Mouse (Mus musculus) spleen, adult 10 weeks (tissue): Measurements from ENCODE around the gene Rexo4. TPM values are rescaled to one million over a fixed set of nuclear protein-coding genes. Genes with fewer than 3 reads are reported as not detected.

Experiments
- polyA plus RNA-seq: library from polyadenylated mRNA; stranded (reverse); fragments of 350-450 nt; fragmentation: Illumina TruSeq; extraction: RNeasy Lipid Tissue Mini Kit (QIAGEN cat#74804); gene quantifications from one replicate; pipeline ENCODE4 v1.2.3, GENCODE M21; 2015; ENCODE audit warnings: low replicate concordance; ENCODE audit not compliant: insufficient read depth

Rexo4 gene
- polyA plus RNA-seq = 108 TPM

GRCm38 (mm10) chr2:26963923-26964723 lies at the start of gene Rexo4:
TSS of gene Rexo4 (minus strand) at chr2:26964386.

DNA sequence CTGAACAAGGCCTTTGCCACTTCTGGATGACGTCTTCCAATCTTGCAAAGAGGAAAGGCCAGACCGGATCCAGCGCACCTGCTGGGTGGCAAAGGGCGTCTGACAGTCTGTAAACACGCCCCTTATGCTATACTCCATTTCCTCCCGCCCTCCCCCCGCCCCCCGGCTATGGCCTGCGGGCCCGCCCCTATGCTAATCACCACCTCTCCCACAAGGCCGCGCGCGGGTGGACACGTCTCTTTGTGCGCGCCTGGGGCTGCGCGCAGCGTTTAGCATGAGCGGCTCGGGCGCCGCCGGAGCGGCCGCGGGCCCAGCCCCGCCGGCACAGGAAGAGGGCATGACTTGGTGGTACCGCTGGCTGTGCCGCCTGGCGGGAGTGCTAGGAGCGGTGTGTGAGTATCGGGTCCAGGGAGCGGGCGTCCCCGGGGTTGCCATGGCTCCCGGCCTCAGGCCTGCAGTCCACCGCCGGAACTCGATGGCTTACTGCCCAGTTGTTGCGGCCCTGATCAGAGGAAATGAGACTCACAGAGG lies 45.6 kb upstream of the Rexo4 start, which contains the start of gene Cacfd1:
Gene Cacfd1 (plus strand): TSS at position 213 of the 531 bp plus-strand sequence.

DNA sequence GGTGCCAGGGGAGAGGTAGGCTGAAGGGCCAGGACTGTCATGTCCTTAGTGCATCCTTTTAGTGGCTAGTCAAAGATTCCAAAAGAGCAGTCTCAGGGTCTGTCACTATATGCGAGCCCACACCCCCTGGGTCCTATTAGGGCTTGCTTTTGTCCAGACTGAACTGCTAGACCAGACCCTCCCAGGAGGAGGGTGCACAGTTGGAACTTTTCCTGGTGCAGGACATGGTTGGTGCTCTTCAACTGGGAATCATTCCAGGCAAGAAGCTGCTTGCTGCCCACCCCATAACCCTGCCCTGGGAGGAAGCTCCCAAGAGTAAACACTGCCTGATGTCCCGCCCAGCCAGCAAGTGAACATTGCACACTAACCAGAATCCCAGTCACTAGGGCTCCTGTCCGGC lies 8.9 kb upstream of the Rexo4 start, which contains the start of gene Adamts13:
Gene Adamts13 (plus strand): TSS at position 301 of the 400 bp plus-strand sequence.

DNA sequence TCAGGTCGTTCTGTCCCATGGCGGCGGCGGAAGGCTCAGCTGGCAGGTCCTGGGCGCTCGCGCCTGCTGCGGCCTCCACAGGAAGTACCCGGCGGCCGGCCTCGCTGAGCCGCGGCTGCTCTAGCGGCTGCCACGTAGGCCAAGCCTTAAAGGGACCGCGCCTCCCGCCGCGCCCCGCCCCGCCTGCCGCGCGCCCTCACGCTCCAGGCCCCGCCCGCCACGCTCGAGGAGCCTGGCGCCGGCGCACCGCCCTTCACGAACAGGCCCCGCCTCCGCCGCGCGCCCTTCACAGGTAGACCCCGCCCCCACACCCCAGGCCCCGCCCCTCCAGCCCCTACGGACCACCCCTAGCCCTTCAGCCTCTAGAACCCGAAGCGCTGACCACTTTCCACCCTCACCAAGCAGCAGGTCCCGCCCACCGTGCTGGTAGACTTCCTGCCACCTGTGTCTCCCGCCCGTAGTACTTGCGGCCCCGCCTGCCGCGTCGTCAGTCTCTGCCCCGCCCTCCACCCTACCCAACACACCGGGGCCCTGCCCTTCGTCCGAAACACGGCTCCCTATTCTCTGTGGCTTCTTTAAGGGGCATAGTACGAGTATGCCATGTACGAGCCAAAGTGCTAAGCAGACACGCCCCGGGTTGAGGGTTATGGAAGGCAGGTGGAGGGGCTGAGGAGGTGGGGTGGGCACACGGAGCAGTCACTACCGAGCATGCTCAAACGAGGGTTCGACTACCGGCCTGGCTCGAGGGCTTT lies 30.7 kb downstream of the Rexo4 start, which contains the start of the genes Surf4 and Stkld1:
Gene Surf4 (minus strand): TSS at position 625 of the 752 bp plus-strand sequence.
Gene Stkld1 (plus strand): TSS at position 744 of the 752 bp plus-strand sequence.

DNA sequence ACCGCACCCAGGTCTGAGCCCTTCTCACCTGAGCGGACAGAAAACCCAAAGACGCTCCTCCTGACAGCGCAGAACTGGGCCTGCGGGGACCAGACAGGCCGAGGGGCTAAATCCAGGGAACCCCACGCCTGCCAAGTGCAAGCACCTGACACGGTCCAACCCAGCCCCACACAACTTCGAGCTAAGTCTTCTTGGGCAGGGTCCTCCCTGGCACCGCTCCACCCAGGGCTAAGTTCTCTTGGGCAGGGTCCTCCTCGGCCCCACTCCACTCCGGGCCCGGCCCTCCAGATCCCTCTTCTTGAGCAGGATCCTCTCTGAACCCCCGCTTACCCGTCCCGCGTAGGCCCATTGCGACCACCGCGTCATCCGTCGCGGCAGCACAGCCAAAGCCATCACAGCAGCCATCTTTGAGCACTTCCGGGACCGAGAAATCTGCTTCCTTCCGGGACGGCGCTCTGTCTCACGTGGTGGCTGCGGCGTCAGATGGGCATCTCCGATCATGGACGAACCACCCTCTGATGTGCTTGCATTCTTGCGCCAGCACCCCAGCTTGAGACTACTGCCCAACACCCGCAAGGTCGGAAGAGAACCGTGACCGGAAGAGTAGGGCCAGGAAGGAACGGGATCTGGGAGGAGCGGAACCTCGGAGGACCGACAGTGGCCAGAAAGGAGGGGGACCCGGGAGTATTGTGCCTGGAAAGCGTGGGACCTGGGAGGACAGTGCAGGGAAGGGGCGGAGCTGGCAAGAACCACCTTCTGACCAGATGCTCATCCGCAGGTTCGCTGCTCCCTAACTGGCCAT lies 48.1 kb downstream of the Rexo4 start, which contains the start of the genes Surf2 and Surf1:
Gene Surf2 (plus strand): TSS at position 441 of the 802 bp plus-strand sequence.
Gene Surf1 (minus strand): TSS at position 604 of the 802 bp plus-strand sequence.

DNA sequence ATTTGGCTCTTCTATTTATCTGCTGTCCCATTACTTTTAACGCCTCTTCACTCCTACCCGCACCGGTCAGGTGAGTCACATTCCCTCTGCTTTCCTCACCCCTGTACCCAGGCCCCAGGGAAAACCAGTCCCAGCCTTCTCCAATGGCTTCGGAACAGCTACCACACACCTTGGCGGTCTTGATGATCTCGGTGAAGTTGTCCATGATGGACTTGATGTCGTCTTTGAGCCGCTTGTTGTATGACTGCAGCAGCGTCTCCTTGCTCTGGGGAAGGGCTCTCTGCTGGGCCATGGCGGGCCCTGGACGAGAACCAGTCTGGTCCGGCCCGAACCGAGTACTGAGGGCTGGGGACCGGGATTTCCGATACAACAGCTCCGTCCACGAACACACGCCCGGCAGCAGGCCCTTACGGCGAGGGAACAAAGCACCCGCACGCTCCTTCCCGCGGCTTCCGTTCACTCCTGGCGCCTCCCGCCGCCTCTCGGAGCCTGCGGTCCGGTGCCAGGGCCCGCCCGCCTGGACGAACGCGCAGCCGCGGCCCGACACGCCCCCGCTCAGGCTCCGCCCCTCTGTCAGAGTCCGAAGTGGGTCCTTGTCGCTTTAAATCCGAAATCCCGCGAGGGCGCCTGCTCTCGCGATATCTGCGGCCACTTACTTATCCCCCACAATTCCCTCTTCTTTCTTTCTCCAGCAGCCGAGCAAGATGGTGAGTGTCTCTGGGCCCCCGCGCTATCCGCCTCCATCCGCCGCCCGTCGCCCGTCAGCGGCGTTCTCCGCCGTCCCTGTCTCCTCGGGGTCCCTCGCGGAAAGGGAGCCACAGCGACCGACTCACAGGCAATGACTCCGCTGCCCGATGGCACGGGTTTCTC lies 53.8 kb downstream of the Rexo4 start, which contains the start of the genes Med22 and Rpl7a:
Gene Med22 (minus strand): TSS at position 554 of the 870 bp plus-strand sequence.
Gene Rpl7a (plus strand): TSS at position 641 of the 870 bp plus-strand sequence.

Other genes with a start within 250 kb of the Rexo4 start
- gene Abo, start 99.4 kb downstream of the Rexo4 start, polyA plus RNA-seq = not detected
- 33.4 TPM for gene Surf6, start 61.5 kb downstream of the Rexo4 start, polyA plus RNA-seq
- 19.2 TPM for gene Med22, start 53.7 kb downstream of the Rexo4 start, polyA plus RNA-seq
- 923 TPM for gene Rpl7a, start 53.6 kb downstream of the Rexo4 start, polyA plus RNA-seq
- 63.0 TPM for gene Surf2, start 48.0 kb downstream of the Rexo4 start, polyA plus RNA-seq
- 103 TPM for gene Surf1, start 47.9 kb downstream of the Rexo4 start, polyA plus RNA-seq
- gene Surf4, start 30.5 kb downstream of the Rexo4 start, polyA plus RNA-seq = 68.3 TPM
- gene Stkld1, start 30.3 kb downstream of the Rexo4 start, polyA plus RNA-seq = 0.40 TPM
- 0.75 TPM for gene Adamts13, start 9.0 kb upstream of the Rexo4 start, polyA plus RNA-seq
- gene Cacfd1, start 45.5 kb upstream of the Rexo4 start, polyA plus RNA-seq = 32.7 TPM
- 2.7 TPM for gene Slc2a6, start 63.6 kb upstream of the Rexo4 start, polyA plus RNA-seq
- gene Mymk, start 107.8 kb upstream of the Rexo4 start, polyA plus RNA-seq = 0.54 TPM
- gene Adamtsl2, start 115.0 kb upstream of the Rexo4 start, polyA plus RNA-seq = 10.1 TPM
- not detected for gene Fam163b, start 178.1 kb upstream of the Rexo4 start, polyA plus RNA-seq
- gene Dbh, start 200.8 kb upstream of the Rexo4 start, polyA plus RNA-seq = not detected